Mouse (Mus musculus): ENCODE data around the gene Ppig.
A peak's percentile ranks its signal among the peaks of the same experiment; 100 is the strongest.
"Not testable (repeated sequence)": the region's sequence is repeated elsewhere in the genome, so short reads cannot be mapped to it uniquely, and the experiment has no call there.

Gene Ppig

DNA sequence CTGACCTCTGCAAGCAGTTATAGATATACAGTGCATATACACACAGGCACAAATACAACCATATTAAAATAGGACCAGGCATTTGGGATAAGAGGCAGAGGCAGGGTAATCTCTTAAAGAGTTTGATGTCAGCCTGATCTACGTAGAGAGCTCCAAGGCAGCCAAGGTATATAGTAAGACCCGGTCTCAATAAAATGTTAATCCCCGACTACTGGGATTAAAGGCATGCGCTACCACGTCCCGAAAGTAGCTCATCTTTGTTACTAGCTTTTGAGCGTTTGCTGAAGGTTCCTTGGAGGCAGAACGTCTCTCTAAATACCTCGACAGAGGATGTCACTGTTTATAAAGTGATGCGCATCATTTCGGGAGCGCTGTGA lies at the start of gene Ppig:
Gene Ppig (plus strand): TSS at position 273 of the 377 bp plus-strand sequence.
- no peak for DNase-seq (ENCODE audit: low spot score)

DNA sequence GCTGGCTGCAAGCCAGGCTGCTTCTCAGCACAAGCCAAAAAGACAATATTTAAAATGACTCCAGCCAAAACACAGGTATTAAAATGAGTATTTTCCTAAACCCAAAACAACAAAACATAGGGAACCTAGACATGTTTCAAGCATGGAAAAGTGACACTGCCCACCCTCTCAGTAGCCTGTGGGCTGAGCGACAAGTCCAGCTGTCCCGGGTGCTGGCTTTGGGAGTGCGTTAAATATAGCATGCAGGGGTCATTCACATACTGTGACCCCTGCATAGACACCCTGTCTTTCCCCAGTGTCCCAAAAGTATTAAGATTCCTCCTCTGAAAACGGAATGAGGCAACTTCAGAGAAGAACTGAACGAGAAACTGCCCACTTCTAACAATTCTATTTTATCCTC lies 48.6 kb upstream of the Ppig start:
- no peak for DNase-seq (ENCODE audit: low spot score)

DNA sequence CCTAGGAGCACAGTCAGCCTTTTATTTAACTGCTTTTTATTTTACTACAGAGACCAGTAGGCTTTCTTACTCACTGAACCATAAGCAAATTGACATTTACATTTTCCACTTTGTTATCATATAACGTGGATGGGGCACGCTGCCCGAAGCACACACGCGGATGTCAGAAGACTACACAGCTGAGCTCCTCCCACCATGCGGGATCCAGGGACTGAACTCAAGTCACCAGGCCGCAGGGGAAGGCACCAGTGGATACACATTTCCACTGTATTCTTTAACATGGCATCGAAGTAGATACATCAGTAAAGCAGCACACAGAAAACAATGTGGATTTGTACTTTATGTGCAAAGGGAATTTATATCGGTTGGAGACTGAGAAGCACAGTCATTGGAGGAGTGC lies 47.1 kb upstream of the Ppig start:
- DNase-seq (ENCODE audit: low spot score): no peak

DNA sequence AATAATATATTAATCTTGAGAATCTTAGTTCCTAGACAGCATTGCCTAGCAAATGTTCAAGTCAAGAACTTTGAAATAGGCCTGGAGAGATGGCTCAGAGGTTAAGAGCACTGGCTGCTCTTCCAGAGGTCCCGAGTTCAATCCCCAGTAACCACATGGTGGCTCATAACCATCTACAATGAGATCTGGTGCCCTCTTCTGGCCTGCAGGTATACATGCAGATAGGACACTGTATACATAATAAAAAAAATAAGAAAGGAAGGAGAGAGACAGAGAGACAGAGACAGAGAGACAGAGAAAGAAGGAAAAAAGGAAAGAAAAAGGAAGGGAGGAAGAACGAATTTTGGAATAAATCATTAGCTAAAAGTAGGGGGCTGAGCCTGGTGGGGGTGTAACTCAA lies 45.6 kb upstream of the Ppig start:
- DNase-seq (ENCODE audit: low spot score): no peak

DNA sequence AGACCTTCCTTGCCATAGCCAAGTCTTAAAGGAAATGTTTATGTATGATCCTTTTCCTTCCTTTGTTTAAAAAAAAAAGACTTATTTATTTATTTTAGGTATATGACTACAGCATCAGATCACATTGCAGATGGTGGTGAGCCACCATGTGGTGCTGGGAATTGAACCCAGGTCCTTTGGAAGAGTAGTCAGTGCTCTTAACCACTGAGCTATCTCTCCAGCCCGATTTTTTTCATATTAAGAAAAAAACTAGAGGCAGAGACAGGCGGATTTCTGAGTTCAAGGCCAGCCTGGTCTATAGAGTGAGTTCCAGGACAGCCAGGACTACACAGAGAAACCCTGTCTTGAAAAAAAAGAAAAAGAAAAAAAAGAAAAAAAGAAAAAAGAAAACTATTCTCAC lies 45.1 kb upstream of the Ppig start:
- not testable (repeated sequence) for DNase-seq (ENCODE audit: low spot score)

DNA sequence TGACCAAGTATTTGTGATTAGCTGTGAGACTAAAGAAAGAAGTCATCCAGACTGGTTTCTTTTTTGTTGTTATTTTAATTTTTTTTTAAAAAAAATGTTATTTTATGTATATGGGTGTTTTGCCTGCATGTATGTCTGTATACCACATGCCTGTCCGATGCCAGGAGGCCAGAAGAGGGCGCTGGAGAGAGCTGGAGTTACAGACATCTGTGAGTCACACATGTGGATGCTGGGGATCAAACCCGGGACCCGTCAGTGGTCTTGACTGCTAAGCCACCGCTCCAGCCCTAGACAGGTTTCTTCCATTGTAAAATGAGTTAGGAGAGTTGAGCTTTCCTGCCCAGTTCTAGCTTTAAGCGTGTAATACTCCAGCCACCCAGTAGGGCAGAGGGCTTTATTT lies 42.4 kb upstream of the Ppig start:
- DNase-seq (ENCODE audit: low spot score): no peak

DNA sequence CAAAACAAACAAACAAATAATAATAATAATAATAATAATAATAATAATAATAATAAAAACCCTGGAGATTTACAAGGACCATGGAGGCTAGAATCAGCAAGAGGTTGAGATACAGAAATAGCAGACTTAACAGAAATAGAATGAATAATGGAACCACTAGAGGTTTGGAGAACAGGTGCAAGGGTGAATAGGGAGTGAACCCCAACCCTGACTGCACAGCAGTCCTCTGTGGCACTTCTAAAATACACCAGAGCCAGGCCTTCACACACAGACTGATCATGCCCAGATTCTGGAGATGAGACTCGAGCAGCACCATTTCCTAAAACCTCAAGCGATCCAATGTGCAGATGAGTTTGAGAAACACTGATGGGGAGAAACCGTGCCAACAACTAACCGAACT lies 40.4 kb upstream of the Ppig start:
- DNase-seq (ENCODE audit: low spot score): no peak

DNA sequence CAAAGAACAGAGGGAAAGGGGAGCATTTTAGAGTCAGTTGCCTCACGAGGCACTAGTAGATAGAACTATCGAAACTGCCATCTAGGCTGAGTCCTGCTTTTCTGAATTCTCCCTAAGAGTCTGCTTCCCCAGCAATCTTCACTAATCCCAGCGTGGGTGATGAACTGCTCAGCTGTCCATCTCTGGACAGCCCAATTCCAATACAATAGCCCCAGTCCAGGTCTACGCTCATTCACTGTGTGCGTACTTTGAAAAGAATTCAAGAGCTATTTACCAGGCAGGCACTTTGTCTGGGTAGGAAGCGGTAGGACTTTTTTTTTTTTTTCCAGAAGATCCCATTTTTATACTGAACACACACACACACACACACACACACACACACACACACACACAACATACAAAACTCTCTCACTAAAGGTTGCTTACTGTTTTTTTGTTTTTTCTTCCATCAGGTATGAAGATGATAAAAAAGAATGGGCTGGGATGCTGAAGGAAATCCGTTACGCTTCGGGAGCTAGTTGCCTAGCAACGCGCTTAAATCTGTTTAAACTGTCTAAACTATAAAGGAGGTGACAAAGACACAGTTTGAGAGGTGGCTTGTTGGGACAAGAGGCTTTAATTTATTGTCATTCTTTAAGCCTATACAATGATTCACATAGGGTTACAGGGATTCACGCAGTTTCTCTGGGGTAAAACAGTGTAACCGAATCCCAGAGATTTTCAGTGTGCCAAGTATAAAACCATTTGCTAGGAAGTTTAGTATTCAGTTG lies 39.1 kb upstream of the Ppig start:
- no peak for DNase-seq (ENCODE audit: low spot score)

DNA sequence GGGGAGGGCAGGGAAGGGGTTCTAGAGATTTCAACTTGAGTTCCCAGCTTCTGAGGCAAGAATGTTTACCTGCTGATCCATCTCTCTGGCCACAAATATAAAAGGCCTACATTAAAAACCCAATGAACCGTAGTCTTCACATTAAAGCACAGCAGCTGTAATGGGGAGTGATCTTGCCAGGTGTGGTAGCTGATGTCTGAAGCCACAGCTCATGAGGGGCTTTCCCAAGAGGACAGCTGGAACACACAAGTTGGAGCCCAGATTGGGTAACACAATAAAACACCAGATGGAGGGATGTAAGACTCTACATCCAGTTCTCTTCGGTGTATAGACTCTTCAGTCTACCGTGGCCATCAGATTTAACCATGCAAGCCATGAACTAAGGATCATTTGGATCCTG lies 37.9 kb upstream of the Ppig start:
- no peak for DNase-seq (ENCODE audit: low spot score)

DNA sequence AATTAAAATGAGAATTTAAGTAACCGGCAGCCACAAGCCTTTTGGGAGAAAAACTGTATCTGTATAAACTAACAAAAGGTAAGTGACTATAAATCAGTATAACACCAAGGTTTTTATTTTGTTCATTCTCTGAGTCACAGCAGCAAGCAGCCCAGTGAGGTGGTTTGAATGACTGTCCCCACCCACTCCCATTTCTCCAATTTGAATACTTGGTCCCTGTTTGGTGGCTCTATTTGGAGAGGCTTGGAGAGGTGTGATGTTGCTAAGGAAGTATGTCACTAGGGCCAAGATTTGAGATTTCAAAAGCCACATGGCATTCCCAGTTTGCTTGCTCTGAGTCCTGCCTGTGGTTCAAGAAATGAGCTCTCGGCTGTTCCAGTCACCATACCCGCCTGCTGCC lies 32.1 kb upstream of the Ppig start:
- no peak for DNase-seq (ENCODE audit: low spot score)

DNA sequence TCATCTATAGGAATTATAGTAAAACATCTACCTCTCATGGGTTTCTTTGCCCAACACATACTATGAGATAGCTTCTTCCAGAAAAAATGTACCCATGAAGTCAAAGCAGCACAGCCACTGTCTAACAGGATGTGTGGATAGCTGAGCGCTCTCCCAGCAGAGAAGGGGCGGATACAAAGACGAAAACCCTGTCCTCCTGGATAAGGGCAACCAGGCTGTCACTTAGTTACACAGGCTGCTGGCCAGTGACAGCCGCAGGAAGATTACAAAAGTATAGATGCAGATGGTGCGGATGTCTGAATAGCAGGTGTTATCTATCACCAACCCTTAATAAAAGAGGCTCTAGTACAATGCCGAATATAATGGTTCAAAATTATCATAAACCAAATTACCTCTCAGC lies 31.5 kb upstream of the Ppig start:
- DNase-seq (ENCODE audit: low spot score): no peak

DNA sequence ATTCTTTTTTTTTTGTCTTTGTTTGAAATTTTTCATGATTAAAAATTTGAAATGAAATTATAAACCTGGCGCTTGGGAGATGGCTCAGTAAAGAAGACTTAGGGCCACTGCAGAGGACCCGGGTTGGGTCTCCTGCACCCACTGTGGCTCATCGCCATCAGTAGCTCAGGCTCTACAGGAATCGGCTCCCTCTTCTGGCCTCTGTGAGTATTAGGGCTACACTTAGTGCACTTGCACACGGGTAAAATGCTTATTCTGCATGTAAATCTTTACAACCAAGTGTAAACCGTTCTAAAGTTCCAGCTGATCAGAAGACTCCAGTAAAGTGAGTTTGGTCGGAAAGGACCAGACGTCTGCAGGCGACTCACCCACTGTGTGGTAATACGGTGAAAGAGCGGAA lies 28.8 kb upstream of the Ppig start:
- no peak for DNase-seq (ENCODE audit: low spot score)

DNA sequence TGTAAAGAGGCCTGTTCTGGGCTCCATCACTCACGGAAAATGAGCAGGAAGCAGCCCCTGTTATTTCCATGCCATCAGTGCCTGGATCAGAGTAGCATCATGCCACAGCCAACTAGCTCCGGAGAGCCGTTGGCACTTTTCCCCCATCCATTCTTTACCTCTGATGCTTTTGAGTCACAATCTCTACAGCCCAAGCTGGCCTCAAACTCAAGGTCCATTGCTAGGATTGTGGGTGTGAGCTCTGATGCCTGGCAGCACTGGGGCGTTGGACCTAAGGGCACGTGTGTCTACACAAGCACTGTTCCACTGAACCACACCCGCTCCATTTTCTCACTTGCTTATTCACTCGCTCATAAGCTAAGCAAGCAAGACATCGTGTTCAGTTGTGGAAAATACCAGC lies 21.9 kb upstream of the Ppig start:
- DNase-seq (ENCODE audit: low spot score): no peak

DNA sequence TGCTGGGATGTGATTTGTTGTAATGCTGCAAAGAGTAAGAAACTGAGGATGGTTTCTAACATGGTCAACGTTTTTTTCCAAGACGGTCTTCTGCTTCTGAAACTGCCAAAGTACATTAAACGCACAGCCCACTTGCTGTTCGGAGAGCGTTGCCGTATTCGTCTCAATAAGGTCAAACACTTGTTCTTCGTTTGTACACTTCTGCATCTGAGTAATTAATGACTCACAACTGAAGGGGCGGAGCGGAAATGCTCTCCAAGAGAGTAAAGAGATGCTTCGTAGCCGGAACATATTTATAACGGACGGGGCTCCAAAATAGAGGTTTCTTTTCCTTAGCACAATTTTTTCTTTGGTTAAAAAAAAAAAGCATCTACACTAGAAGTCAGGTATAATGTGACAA lies 10.2 kb upstream of the Ppig start:
- DNase-seq (ENCODE audit: low spot score): no peak

DNA sequence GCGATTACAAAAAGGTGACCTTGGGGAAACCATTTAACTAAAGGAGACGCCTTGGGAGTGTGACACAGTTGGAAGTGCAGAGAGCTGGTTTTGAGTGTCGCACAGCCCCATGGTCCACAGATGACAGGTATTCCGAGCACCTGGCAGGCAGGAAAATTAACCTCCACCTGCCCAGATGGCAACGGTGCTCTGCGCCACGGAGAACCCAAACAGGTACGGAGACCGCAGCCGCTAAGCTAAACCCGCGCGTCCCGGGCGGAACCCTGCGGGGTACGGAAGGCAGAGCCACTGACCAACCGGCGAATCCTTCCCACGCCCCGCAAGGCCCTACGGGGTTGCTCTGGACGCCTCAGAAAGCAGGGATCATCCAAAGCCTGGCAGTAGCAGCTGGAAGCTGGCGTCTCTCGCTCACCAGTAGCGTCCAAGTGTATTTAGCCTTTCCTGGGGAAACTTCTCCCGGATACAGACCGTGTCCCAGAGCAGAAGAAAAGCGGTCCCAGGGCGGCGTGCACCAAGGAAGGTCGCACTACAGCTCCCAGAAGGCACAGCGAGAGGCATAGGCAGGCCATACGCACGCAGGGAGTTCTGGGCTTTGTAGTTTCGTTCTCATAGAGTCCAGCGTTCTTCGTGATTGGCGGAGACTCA lies 9.2 kb upstream of the Ppig start, which contains the start of gene Fastkd1:
Gene Fastkd1 (minus strand): TSS at position 536 of the 645 bp plus-strand sequence.
- DNase-seq (ENCODE audit: low spot score): peak; percentile 85

DNA sequence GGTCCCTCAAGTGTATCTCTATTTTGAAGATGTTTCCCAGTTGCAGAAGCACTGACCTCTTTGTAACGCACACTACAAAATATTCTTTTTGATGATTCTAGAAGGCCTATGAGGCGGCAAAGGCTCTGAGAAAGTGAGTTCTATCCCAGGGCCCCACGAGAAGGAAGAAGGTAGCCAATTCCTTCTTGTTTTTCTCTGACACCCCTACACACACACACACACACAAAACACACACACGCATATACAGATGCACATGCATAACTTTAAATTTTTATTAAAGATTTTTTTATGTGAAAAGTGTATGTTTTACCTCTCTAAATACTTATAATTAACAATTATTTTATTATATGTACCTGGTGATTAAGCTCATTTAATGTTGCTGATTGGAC lies 8.7 kb upstream of the Ppig start:
- DNase-seq (ENCODE audit: low spot score): no peak

DNA sequence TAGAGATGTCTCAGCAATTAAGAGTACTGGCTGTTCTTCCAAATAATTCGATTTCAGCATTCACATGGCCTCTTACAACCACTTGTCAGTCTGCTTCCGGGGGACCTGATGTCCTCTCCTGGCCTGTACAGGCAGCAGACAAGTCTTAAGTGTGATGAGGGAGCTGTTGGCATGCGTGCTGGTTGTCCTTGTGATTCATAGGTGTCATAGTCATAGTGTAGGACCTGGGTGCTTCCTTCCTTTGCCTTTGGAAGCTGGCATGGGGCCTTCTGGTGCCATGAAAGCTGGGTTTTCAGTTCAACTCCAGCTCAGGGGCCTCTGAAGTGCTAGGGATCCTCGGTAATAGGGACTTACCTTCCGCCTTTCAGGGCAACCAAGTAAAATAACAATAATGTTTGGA lies 8.2 kb upstream of the Ppig start:
- no peak for DNase-seq (ENCODE audit: low spot score)

DNA sequence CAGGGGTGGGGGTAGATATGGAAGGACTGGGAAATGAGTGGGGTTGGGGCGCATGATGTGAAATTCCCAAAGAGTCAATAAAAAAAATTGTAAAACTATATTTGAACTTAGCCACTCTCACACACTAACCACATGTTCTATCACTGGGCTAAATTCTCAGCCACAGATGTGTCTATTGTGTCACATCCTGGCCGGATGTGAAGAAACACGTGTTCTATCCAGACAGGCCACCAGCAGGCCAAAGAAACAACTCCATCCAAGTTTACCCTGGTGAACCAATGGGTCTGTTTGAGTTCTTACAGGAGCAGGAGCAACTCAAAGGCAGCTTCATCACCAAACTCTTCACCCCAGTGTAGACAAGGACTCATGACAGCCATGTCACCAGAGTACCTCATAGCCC lies 5.9 kb upstream of the Ppig start:
- no peak for DNase-seq (ENCODE audit: low spot score)

DNA sequence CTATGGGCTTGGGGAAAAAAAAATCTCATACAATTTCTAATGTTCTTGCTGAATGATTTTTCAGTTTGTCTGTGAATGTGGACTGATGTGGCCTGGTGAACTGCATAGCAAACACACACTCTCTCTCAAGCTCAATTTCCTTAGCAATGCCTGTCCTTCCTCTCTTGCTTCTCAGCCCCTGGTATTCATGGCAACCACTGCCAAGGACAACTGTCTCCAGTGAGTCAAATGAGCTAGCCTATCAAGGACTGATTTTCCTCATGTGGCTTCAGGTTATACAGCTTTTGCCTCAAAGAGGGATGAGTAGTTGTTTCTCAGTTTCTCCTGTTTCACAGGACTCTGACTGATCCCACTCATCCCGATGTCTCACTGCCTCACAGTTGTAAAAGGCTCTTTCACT lies 3.2 kb upstream of the Ppig start:
- no peak for DNase-seq (ENCODE audit: low spot score)

DNA sequence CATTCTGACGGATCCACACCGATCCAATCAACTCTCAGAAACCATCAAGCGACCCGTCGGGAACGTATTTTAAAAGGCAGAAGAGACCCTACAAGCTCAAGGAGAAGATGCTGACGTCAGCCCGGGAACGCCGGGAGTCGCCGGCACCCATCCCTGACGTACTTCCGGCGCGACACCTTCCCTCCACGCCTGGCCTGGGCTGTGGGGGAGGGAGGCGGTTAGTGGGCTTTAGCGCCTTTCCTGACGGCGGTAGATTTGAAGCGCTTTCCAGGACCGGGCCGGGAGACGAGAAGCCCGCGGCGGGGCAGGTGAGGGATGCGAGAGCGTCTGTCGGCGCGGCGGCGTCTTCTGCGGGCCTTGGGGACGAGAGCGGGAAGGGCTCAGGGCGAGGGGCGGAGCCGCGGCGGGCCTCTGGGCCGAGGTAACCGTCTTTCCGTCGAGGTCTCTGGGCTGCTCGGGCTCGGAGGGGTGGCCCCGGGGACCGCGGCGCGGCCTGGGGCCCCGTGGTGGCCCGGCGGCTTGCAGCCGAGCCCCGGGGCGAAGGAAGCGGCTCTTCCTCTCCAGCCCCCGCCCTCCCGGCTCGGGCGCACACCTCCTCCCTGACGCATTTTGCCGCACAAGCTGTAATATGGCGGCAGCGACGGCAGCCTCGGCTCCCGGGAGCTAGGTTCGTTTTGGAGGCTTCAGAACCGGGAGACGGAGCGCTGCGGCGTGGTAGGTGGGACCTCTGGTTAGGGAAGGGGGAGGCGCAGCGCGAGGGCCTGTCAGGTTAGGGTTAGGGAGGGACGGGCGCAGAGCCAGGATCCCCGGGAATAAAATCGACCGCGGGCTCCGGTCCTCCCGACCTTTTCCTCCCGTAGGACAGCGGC lies 539 bp downstream of the Ppig start:
- peak; percentile 86 for DNase-seq (ENCODE audit: low spot score)

DNA sequence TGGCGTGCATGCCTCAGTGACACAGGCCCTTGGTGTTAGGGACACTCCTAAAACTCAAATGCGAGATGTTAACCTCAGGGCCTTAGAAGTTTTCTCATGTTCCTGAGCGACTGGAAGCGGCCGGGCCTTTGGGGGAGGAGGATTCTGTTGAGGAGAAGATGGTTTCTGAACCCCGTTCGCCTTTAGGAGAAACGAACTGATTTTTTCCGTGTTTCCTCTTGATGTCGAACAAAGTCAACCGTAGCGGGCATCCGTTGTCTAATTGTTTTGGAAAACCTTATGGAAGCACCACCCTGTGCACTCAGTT lies 1.1 kb downstream of the Ppig start:
- no peak for DNase-seq (ENCODE audit: low spot score)

DNA sequence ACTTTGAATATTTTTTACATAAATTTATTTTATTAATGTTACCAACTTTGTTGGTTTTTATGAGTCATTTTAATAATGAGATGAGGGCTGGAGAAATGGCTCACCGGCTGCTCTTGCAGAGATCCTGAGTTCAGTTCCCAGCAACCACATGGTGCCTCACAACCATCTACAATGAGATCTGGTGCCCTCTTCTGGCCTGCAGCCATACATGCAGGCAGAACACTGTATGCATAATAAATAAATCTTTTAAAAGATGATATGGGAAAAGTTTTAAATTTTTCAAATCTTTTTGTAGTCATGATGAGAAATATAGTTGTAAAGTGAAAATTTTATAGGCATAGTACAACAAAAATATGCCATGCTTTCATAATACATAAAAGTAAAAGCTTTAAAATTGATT lies 22.7 kb downstream of the Ppig start:
- DNase-seq (ENCODE audit: low spot score): no peak

DNA sequence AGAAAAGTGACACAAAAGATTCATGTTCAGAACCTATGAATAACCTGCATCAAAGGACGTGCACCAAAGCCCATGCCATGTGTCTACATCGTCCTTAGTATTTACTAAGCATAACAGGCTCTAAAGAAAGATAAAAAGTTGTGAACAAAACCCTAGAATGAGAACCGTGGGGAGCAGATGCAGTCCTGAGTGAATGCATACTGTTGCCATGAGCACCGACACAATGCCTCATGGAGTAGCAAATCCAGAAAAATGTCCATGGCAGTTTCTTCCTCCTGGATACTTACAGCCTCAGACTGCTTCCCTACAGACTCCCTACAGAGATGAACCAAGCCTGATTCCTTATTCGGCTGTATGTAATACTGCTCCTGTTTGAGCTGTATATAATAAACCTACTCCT lies 38.6 kb downstream of the Ppig start:
- DNase-seq (ENCODE audit: low spot score): no peak

All from left cerebral cortex, adult 11 months (tissue).